Mouse (Mus musculus): Measurements from ENCODE around the gene Nsg2. TPM values are rescaled to one million over a fixed set of nuclear protein-coding genes. Genes with fewer than 3 reads are reported as not detected.
"Not testable (repeated sequence)": the region's sequence is repeated elsewhere in the genome, so short reads cannot be mapped to it uniquely, and the experiment has no call there.

The Nsg2 gene
- polyA plus RNA-seq, 1 experiment from 2014 or later = 1.9 TPM

- H3K4me3 ChIP-seq (ENCODE audit: low read depth, low read length) = no peak overlapping the region
- H3K4me2 ChIP-seq (ENCODE audit: low read depth, severe bottlenecking) = no peak overlapping the region
- H3K36me3 ChIP-seq (ENCODE audit: control insufficient read depth, insufficient read depth, low read length) = no peaks in the 10 kb centered on the region
- no peak overlapping the region for H3K9ac ChIP-seq (ENCODE audit: low read length)
- ATAC-seq (ENCODE audit: insufficient number of reproducible peaks, low FRiP score, low TSS enrichment, low read depth) = 0 out of 2 replicates have a peak, but pooled peaks have one; percentile 37
- DNase-seq (ENCODE audit: low spot score) = no peak
- peaks cover 10% of the 10 kb centered on the region; the same call in 1 of the 2 replicates for H3K4me1 ChIP-seq (ENCODE audit: control insufficient read depth, insufficient read depth, low read length)
- peaks cover 2% of the 10 kb centered on the region; the same call in 1 of the 2 replicates for H3K9me3 ChIP-seq (ENCODE audit: control insufficient read depth, low read length)
- 32% methylated on average over 5 of the region's 5 CpGs for WGBS
- no peaks in the 10 kb centered on the region for H3K27me3 ChIP-seq (ENCODE audit: control insufficient read depth, insufficient read depth, low read length)
- H3K27ac ChIP-seq (replicated peaks; ENCODE audit: low read depth, low read length) = no peak overlapping the region
Observed at GRCm38 (mm10) chr11:32002670-32003072, 2.4 kb downstream of the Nsg2 start.

- not testable (repeated sequence) for H3K27ac ChIP-seq (replicated peaks; ENCODE audit: low read depth, low read length)
Observed at GRCm38 (mm10) chr11:32008049-32008448, 7.8 kb downstream of the Nsg2 start.

GRCm38 (mm10) chr11:32008852-32009251 lies 8.6 kb downstream of the Nsg2 start:
- WGBS = 81% methylated on average over 3 of the region's 3 CpGs
- no peaks in the 10 kb centered on the region for H3K27me3 ChIP-seq (ENCODE audit: control insufficient read depth, insufficient read depth, low read length)

More at GRCm38 (mm10) chr11:32008049-32008448, 7.8 kb downstream of the Nsg2 start:
- not testable (repeated sequence) for H3K9ac ChIP-seq (ENCODE audit: low read length); H3K4me3 ChIP-seq (ENCODE audit: low read depth, low read length); H3K9me3 ChIP-seq (ENCODE audit: control insufficient read depth, low read length); H3K4me1 ChIP-seq (ENCODE audit: control insufficient read depth, insufficient read depth, low read length); H3K27me3 ChIP-seq (ENCODE audit: control insufficient read depth, insufficient read depth, low read length); H3K36me3 ChIP-seq (ENCODE audit: control insufficient read depth, insufficient read depth, low read length); ATAC-seq (ENCODE audit: insufficient number of reproducible peaks, low FRiP score, low TSS enrichment, low read depth); H3K4me2 ChIP-seq (ENCODE audit: low read depth, severe bottlenecking); DNase-seq (ENCODE audit: low spot score)
- 84% methylated on average over 3 of the region's 3 CpGs for WGBS

GRCm38 (mm10) chr11:32009961-32010662 lies 9.8 kb downstream of the Nsg2 start:
- ATAC-seq (ENCODE audit: insufficient number of reproducible peaks, low FRiP score, low TSS enrichment, low read depth) (peak; percentile 87; the same call in 1 of the 2 replicates), DNase-seq (ENCODE audit: low spot score) (peak; percentile 75)
- no peaks in the 10 kb centered on the region for H3K27me3 ChIP-seq (ENCODE audit: control insufficient read depth, insufficient read depth, low read length)
- H3K9ac ChIP-seq (ENCODE audit: low read length) = no peak overlapping the region
- H3K9me3 ChIP-seq (ENCODE audit: control insufficient read depth, low read length) = peaks cover 2% of the 10 kb centered on the region; the same call in 1 of the 2 replicates
- H3K4me1 ChIP-seq (ENCODE audit: control insufficient read depth, insufficient read depth, low read length) = 0 out of 2 replicates have a peak, but pooled peaks cover 2% of the 10 kb centered on the region
- H3K4me2 ChIP-seq (ENCODE audit: low read depth, severe bottlenecking) = no peak overlapping the region
- H3K4me3 ChIP-seq (ENCODE audit: low read depth, low read length) = no peak overlapping the region
- no peak overlapping the region for H3K27ac ChIP-seq (replicated peaks; ENCODE audit: low read depth, low read length)
- WGBS = 32% methylated on average over 13 of the region's 13 CpGs
- no peaks in the 10 kb centered on the region for H3K36me3 ChIP-seq (ENCODE audit: control insufficient read depth, insufficient read depth, low read length)

More at GRCm38 (mm10) chr11:32008852-32009251, 8.6 kb downstream of the Nsg2 start:
- H3K4me2 ChIP-seq (ENCODE audit: low read depth, severe bottlenecking) = no peak overlapping the region
- no peak for DNase-seq (ENCODE audit: low spot score)
- ATAC-seq (ENCODE audit: insufficient number of reproducible peaks, low FRiP score, low TSS enrichment, low read depth) = no peak
- no peaks in the 10 kb centered on the region for H3K36me3 ChIP-seq (ENCODE audit: control insufficient read depth, insufficient read depth, low read length)
- H3K9ac ChIP-seq (ENCODE audit: low read length) = no peak overlapping the region
- 0 out of 2 replicates have a peak, but pooled peaks cover 2% of the 10 kb centered on the region for H3K4me1 ChIP-seq (ENCODE audit: control insufficient read depth, insufficient read depth, low read length)
- peaks cover 2% of the 10 kb centered on the region; the same call in 1 of the 2 replicates for H3K9me3 ChIP-seq (ENCODE audit: control insufficient read depth, low read length)
- H3K27ac ChIP-seq (replicated peaks; ENCODE audit: low read depth, low read length) = no peak overlapping the region
- no peak overlapping the region for H3K4me3 ChIP-seq (ENCODE audit: low read depth, low read length)

GRCm38 (mm10) chr11:32010663-32010970 lies 10.4 kb downstream of the Nsg2 start:
- 56% methylated on average over 5 of the region's 5 CpGs for WGBS
- Histone ChIP-seq H3K4me1 (ENCODE audit: control insufficient read depth, insufficient read depth, low read length) (0 out of 2 replicates have a peak, but pooled peaks cover 2% of the 10 kb centered on the region), H3K9me3 (ENCODE audit: control insufficient read depth, low read length) (peaks cover 2% of the 10 kb centered on the region; the same call in 1 of the 2 replicates), H3K27me3 (ENCODE audit: control insufficient read depth, insufficient read depth, low read length) (no peaks in the 10 kb centered on the region), H3K36me3 (ENCODE audit: control insufficient read depth, insufficient read depth, low read length) (no peaks in the 10 kb centered on the region), H3K9ac (ENCODE audit: low read length) (no peak overlapping the region), H3K4me2 (ENCODE audit: low read depth, severe bottlenecking) (no peak overlapping the region), H3K4me3 (ENCODE audit: low read depth, low read length) (no peak overlapping the region), H3K27ac (replicated peaks; ENCODE audit: low read depth, low read length) (no peak overlapping the region)
- ATAC-seq (ENCODE audit: insufficient number of reproducible peaks, low FRiP score, low TSS enrichment, low read depth) (peak; percentile 48; the same call in 1 of the 2 replicates), DNase-seq (ENCODE audit: low spot score) (no peak)

GRCm38 (mm10) chr11:32011867-32012603 lies 11.8 kb downstream of the Nsg2 start:
- Histone ChIP-seq H3K27ac (replicated peaks; ENCODE audit: low read depth, low read length) (no peak overlapping the region), H3K36me3 (ENCODE audit: control insufficient read depth, insufficient read depth, low read length) (no peaks in the 10 kb centered on the region), H3K4me2 (ENCODE audit: low read depth, severe bottlenecking) (no peak overlapping the region), H3K9ac (ENCODE audit: low read length) (no peak overlapping the region), H3K4me3 (ENCODE audit: low read depth, low read length) (no peak overlapping the region), H3K9me3 (ENCODE audit: control insufficient read depth, low read length) (no peaks in the 10 kb centered on the region; the same call in 1 of the 2 replicates), H3K4me1 (ENCODE audit: control insufficient read depth, insufficient read depth, low read length) (0 out of 2 replicates have a peak, but pooled peaks cover 2% of the 10 kb centered on the region), H3K27me3 (ENCODE audit: control insufficient read depth, insufficient read depth, low read length) (no peaks in the 10 kb centered on the region)
- DNase-seq (ENCODE audit: low spot score) = no peak
- WGBS = 66% methylated on average over 9 of the region's 9 CpGs
- no peak for ATAC-seq (ENCODE audit: insufficient number of reproducible peaks, low FRiP score, low TSS enrichment, low read depth)

- ATAC-seq (ENCODE audit: insufficient number of reproducible peaks, low FRiP score, low TSS enrichment, low read depth) (no peak), DNase-seq (ENCODE audit: low spot score) (no peak)
- 90% methylated on average over 4 of the region's 4 CpGs for WGBS
- Histone ChIP-seq H3K36me3 (ENCODE audit: control insufficient read depth, insufficient read depth, low read length) (no peaks in the 10 kb centered on the region), H3K4me1 (ENCODE audit: control insufficient read depth, insufficient read depth, low read length) (0 out of 2 replicates have a peak, but pooled peaks cover 2% of the 10 kb centered on the region), H3K9me3 (ENCODE audit: control insufficient read depth, low read length) (no peaks in the 10 kb centered on the region), H3K4me2 (ENCODE audit: low read depth, severe bottlenecking) (no peak overlapping the region), H3K27ac (replicated peaks; ENCODE audit: low read depth, low read length) (no peak overlapping the region), H3K9ac (ENCODE audit: low read length) (no peak overlapping the region), H3K27me3 (ENCODE audit: control insufficient read depth, insufficient read depth, low read length) (no peaks in the 10 kb centered on the region), H3K4me3 (ENCODE audit: low read depth, low read length) (no peak overlapping the region)
Observed at GRCm38 (mm10) chr11:32013014-32013427, 12.8 kb downstream of the Nsg2 start.

- Histone ChIP-seq H3K9me3 (ENCODE audit: control insufficient read depth, low read length) (no peaks in the 10 kb centered on the region), H3K4me3 (ENCODE audit: low read depth, low read length) (no peak overlapping the region), H3K27me3 (ENCODE audit: control insufficient read depth, insufficient read depth, low read length) (no peaks in the 10 kb centered on the region), H3K36me3 (ENCODE audit: control insufficient read depth, insufficient read depth, low read length) (no peaks in the 10 kb centered on the region), H3K9ac (ENCODE audit: low read length) (no peak overlapping the region), H3K4me2 (ENCODE audit: low read depth, severe bottlenecking) (no peak overlapping the region), H3K27ac (replicated peaks; ENCODE audit: low read depth, low read length) (no peak overlapping the region), H3K4me1 (ENCODE audit: control insufficient read depth, insufficient read depth, low read length) (peaks cover 5% of the 10 kb centered on the region; the same call in 1 of the 2 replicates)
- ATAC-seq (ENCODE audit: insufficient number of reproducible peaks, low FRiP score, low TSS enrichment, low read depth) (no peak), DNase-seq (ENCODE audit: low spot score) (no peak)
- 77% methylated on average over 1 of the region's 1 CpGs for WGBS
Observed at GRCm38 (mm10) chr11:32013561-32013960, 13.3 kb downstream of the Nsg2 start.

Data from limb, embryonic 11.5 days (tissue).